Mouse (Mus musculus): ENCODE data around the gene Ttc30a1. TPM values are rescaled to one million over a fixed set of nuclear protein-coding genes. Genes with fewer than 3 reads are reported as not detected.
A peak's percentile ranks its signal among the peaks of the same experiment; 100 is the strongest.
"Not testable (repeated sequence)": the region's sequence is repeated elsewhere in the genome, so short reads cannot be mapped to it uniquely, and the experiment has no call there.

The Ttc30a1 gene
- polyA plus RNA-seq, 1 experiment from 2014 or later: 1.1 TPM

- Histone ChIP-seq H3K4me3 (ENCODE audit: low read depth, low read length) (no peak overlapping the region), H3K9me3 (ENCODE audit: low read length) (no peaks in the 10 kb centered on the region), H3K4me2 (ENCODE audit: low read depth, low read length) (no peak overlapping the region), H3K36me3 (replicated peaks; ENCODE audit: insufficient read depth, low read length) (no peaks in the 10 kb centered on the region), H3K27me3 (ENCODE audit: insufficient read depth, low read length) (no peaks in the 10 kb centered on the region), H3K27ac (ENCODE audit: low read depth) (no peak overlapping the region), H3K9ac (replicated peaks) (no peak overlapping the region), H3K4me1 (ENCODE audit: insufficient read depth) (no peaks in the 10 kb centered on the region)
- DNase-seq (no peak), ATAC-seq (no peak)
- TF ChIP-seq CTCF (IDR thresholded peaks at IDR 0.05; ENCODE audit: low read depth) (no peak), EP300 (IDR thresholded peaks at IDR 0.05; ENCODE audit: low read depth) (no peak)
- WGBS (ENCODE audit: insufficient replicate concordance): 87% methylated on average over 5 of the region's 5 CpGs
These were observed 28.4 kb downstream of the Ttc30a1 start for GRCm38 (mm10) chr2:75953320-75953719.

GRCm38 (mm10) chr2:75950685-75951084, 31.1 kb downstream of the Ttc30a1 start:
- Histone ChIP-seq H3K4me1 (ENCODE audit: insufficient read depth) (no peaks in the 10 kb centered on the region), H3K9ac (replicated peaks) (no peak overlapping the region), H3K4me2 (ENCODE audit: low read depth, low read length) (no peak overlapping the region), H3K4me3 (ENCODE audit: low read depth, low read length) (no peak overlapping the region), H3K27me3 (ENCODE audit: insufficient read depth, low read length) (no peaks in the 10 kb centered on the region), H3K27ac (ENCODE audit: low read depth) (no peak overlapping the region), H3K36me3 (replicated peaks; ENCODE audit: insufficient read depth, low read length) (no peaks in the 10 kb centered on the region), H3K9me3 (ENCODE audit: low read length) (no peaks in the 10 kb centered on the region)
- no peak for TF ChIP-seq CTCF (IDR thresholded peaks at IDR 0.05; ENCODE audit: low read depth)
- TF ChIP-seq EP300 (IDR thresholded peaks at IDR 0.05; ENCODE audit: low read depth): no peak
- 81% methylated on average over 8 of the region's 8 CpGs for WGBS (ENCODE audit: insufficient replicate concordance)
- no peak for DNase-seq
- ATAC-seq: no peak

- Histone ChIP-seq H3K4me1 (ENCODE audit: insufficient read depth) (peaks cover 5% of the 10 kb centered on the region), H3K27me3 (ENCODE audit: insufficient read depth, low read length) (no peaks in the 10 kb centered on the region), H3K9ac (replicated peaks) (peak within 1 kb of the TSS; percentile 57), H3K4me3 (ENCODE audit: low read depth, low read length) (peak within 1 kb of the TSS; percentile 54), H3K4me2 (ENCODE audit: low read depth, low read length) (peak within 1 kb of the TSS; percentile 87), H3K9me3 (ENCODE audit: low read length) (no peaks in the 10 kb centered on the region), H3K36me3 (replicated peaks; ENCODE audit: insufficient read depth, low read length) (no peaks in the 10 kb centered on the region), H3K27ac (ENCODE audit: low read depth) (peak within 1 kb of the TSS; percentile 35; the same call in 1 of the 2 replicates)
- WGBS (ENCODE audit: insufficient replicate concordance): 6% methylated on average over 37 of the region's 42 CpGs
- ATAC-seq (peak; percentile 89), DNase-seq (peak; percentile 81)
- TF ChIP-seq EP300 (IDR thresholded peaks at IDR 0.05; ENCODE audit: low read depth) (peak; percentile 49; the same call in 1 of the 2 replicates), CTCF (IDR thresholded peaks at IDR 0.05; ENCODE audit: low read depth) (no peak)
These were observed 43.4 kb downstream of the Ttc30a1 start, which contains the start of gene Ttc30b for GRCm38 (mm10) chr2:75938117-75939063. Gene Ttc30b (minus strand): TSS chr2:75938585.

GRCm38 (mm10) chr2:75937520-75938116, 44.1 kb downstream of the Ttc30a1 start:
- 77% methylated on average over 13 of the region's 17 CpGs for WGBS (ENCODE audit: insufficient replicate concordance)

GRCm38 (mm10) chr2:75936685-75937084, 45.1 kb downstream of the Ttc30a1 start:
- ATAC-seq; H3K36me3 ChIP-seq (replicated peaks; ENCODE audit: insufficient read depth, low read length): not testable (repeated sequence)

More at GRCm38 (mm10) chr2:75937520-75938116, 44.1 kb downstream of the Ttc30a1 start:
- Histone ChIP-seq H3K4me3 (ENCODE audit: low read depth, low read length) (peak overlapping the region; percentile 54), H3K4me2 (ENCODE audit: low read depth, low read length) (peak overlapping the region; percentile 87), H3K9ac (replicated peaks) (peak overlapping the region; percentile 57; the same call in 1 of the 2 replicates)
- not testable (repeated sequence) for H3K36me3 ChIP-seq (replicated peaks; ENCODE audit: insufficient read depth, low read length); H3K27ac ChIP-seq (ENCODE audit: low read depth); ATAC-seq; H3K4me1 ChIP-seq (ENCODE audit: insufficient read depth); H3K27me3 ChIP-seq (ENCODE audit: insufficient read depth, low read length); H3K9me3 ChIP-seq (ENCODE audit: low read length); DNase-seq

GRCm38 (mm10) chr2:75933541-75933940, 48.2 kb downstream of the Ttc30a1 start:
- H3K27ac ChIP-seq (ENCODE audit: low read depth): no peak overlapping the region
- no peaks in the 10 kb centered on the region for H3K4me1 ChIP-seq (ENCODE audit: insufficient read depth)
- no peaks in the 10 kb centered on the region for H3K27me3 ChIP-seq (ENCODE audit: insufficient read depth, low read length)
- H3K4me2 ChIP-seq (ENCODE audit: low read depth, low read length): no peak overlapping the region
- no peak overlapping the region for H3K4me3 ChIP-seq (ENCODE audit: low read depth, low read length)
- H3K9me3 ChIP-seq (ENCODE audit: low read length): no peaks in the 10 kb centered on the region
- ATAC-seq: no peak
- WGBS (ENCODE audit: insufficient replicate concordance): 54% methylated on average over 7 of the region's 7 CpGs
- no peak overlapping the region for H3K9ac ChIP-seq (replicated peaks)
- DNase-seq: no peak
- TF ChIP-seq EP300 (IDR thresholded peaks at IDR 0.05; ENCODE audit: low read depth) (no peak), CTCF (IDR thresholded peaks at IDR 0.05; ENCODE audit: low read depth) (no peak)
- H3K36me3 ChIP-seq (replicated peaks; ENCODE audit: insufficient read depth, low read length): peaks cover 9% of the 10 kb centered on the region; the same call in 1 of the 2 replicates

More at GRCm38 (mm10) chr2:75936685-75937084, 45.1 kb downstream of the Ttc30a1 start:
- H3K9ac ChIP-seq (replicated peaks); H3K4me1 ChIP-seq (ENCODE audit: insufficient read depth); H3K4me2 ChIP-seq (ENCODE audit: low read depth, low read length); H3K27ac ChIP-seq (ENCODE audit: low read depth); H3K27me3 ChIP-seq (ENCODE audit: insufficient read depth, low read length); DNase-seq; H3K9me3 ChIP-seq (ENCODE audit: low read length); H3K4me3 ChIP-seq (ENCODE audit: low read depth, low read length): not testable (repeated sequence)
- 84% methylated on average over 2 of the region's 2 CpGs for WGBS (ENCODE audit: insufficient replicate concordance)

Data from liver, postnatal 0 days (tissue).